Mouse (Mus musculus) MEL (cell line): ENCODE results near the gene Rps6ka3.

Experiments used
- CTCF ChIP-seq, 3 experiments: IDR thresholded peaks in 2 of 3; conservative IDR thresholded peaks in 1 of 3; 2 replicates each; pipeline ENCODE4 v1.5.1; 2011 to 2012; ENCODE audit warnings: low read length in 3 of 3, low read depth in 2 of 3, mild to moderate bottlenecking in 2 of 3, improper control_type of control experiment in 1 of 3, inconsistent platforms in 1 of 3, mixed read lengths in 1 of 3, moderate library complexity in 1 of 3; ENCODE audit not compliant: control insufficient read depth in 1 of 3, insufficient read depth in 1 of 3, poor library complexity in 1 of 3, severe bottlenecking in 1 of 3
- ELF1 ChIP-seq: IDR thresholded peaks from 2 replicates; pipeline ENCODE4 v1.6.1; 2014; ENCODE audit warnings: low read depth, mild to moderate bottlenecking, inconsistent platforms, low read length, improper control_type of control experiment, moderate library complexity
- EP300 ChIP-seq, 2 experiments: IDR thresholded peaks; 2 replicates each; pipeline ENCODE4 v1.6.1; 2011; ENCODE audit warnings: improper control_type of control experiment in 2 of 2, low read length in 2 of 2, low read depth in 1 of 2, mild to moderate bottlenecking in 1 of 2
- GATA1 ChIP-seq: IDR thresholded peaks from 2 replicates; pipeline ENCODE4 v1.6.1; 2011; ENCODE audit warnings: low read depth, low read length, improper control_type of control experiment
- MAX ChIP-seq: IDR thresholded peaks from 2 replicates; pipeline ENCODE4 v1.6.1; 2011; ENCODE audit warnings: low read length, improper control_type of control experiment
- MYC ChIP-seq: IDR thresholded peaks from 2 replicates; pipeline ENCODE4 v1.6.1; 2011; ENCODE audit warnings: low read depth, mild to moderate bottlenecking, low read length, improper control_type of control experiment, moderate library complexity
- POLR2A ChIP-seq, 2 experiments: IDR thresholded peaks; 2 replicates each; pipeline ENCODE4 v1.6.1; 2011 to 2012; ENCODE audit warnings: low read length in 2 of 2, mild to moderate bottlenecking in 2 of 2, control low read depth in 1 of 2, improper control_type of control experiment in 1 of 2, low read depth in 1 of 2, moderate library complexity in 1 of 2; ENCODE audit not compliant: control insufficient read depth in 1 of 2, insufficient read depth in 1 of 2, poor library complexity in 1 of 2
- RAD21 ChIP-seq: IDR thresholded peaks from 2 replicates; pipeline ENCODE4 v1.6.1; 2011; ENCODE audit warnings: mild to moderate bottlenecking, low read depth, low read length, improper control_type of control experiment
- SIN3A ChIP-seq: IDR thresholded peaks from 2 replicates; pipeline ENCODE4 v1.6.1; 2012; ENCODE audit warnings: low read length, improper control_type of control experiment, inconsistent platforms
- TAL1 ChIP-seq: IDR thresholded peaks from 2 replicates; pipeline ENCODE4 v1.6.1; 2012; ENCODE audit warnings: mild to moderate bottlenecking, inconsistent platforms, low read length, moderate library complexity, mixed read lengths
- USF1 ChIP-seq: IDR thresholded peaks from 2 replicates; pipeline ENCODE4 v1.6.1; 2014; ENCODE audit warnings: low read depth, mild to moderate bottlenecking, inconsistent platforms, low read length, improper control_type of control experiment, moderate library complexity
- USF2 ChIP-seq, 2 experiments: IDR thresholded peaks; 2 replicates each; pipeline ENCODE4 v1.6.1; 2011 to 2012; ENCODE audit warnings: improper control_type of control experiment in 2 of 2, low read length in 2 of 2, borderline replicate concordance in 1 of 2, inconsistent platforms in 1 of 2, low read depth in 1 of 2, mild to moderate bottlenecking in 1 of 2; ENCODE audit not compliant: insufficient read depth in 1 of 2
- ZNF384 ChIP-seq: IDR thresholded peaks from 2 replicates; pipeline ENCODE4 v1.6.1; 2012; ENCODE audit warnings: low read depth, mild to moderate bottlenecking, inconsistent platforms, low read length, improper control_type of control experiment

- TF ChIP-seq ELF1 (no peak), CTCF (IDR thresholded peaks at IDR 0.05 in 2 of 3, conservative IDR thresholded peaks at IDR 0.05 in 1 of 3; ENCODE audit: control insufficient read depth in 1 of 3, insufficient read depth in 1 of 3, low read depth in 2 of 3, low read length in 3 of 3, poor library complexity in 1 of 3, severe bottlenecking in 1 of 3) (no peak), RAD21 (no peak), USF1 (no peak), ZNF384 (no peak), USF2 (IDR thresholded peaks at IDR 0.05; ENCODE audit: borderline replicate concordance in 1 of 2, insufficient read depth in 1 of 2, low read depth in 1 of 2, low read length in 2 of 2) (no peak), POLR2A (IDR thresholded peaks at IDR 0.05; ENCODE audit: control insufficient read depth in 1 of 2, insufficient read depth in 1 of 2, low read depth in 1 of 2, low read length in 2 of 2, poor library complexity in 1 of 2) (no peak), SIN3A (no peak), GATA1 (no peak), MAX (no peak), EP300 (IDR thresholded peaks at IDR 0.05; ENCODE audit: low read depth in 1 of 2, low read length in 2 of 2) (no peak), TAL1 (no peak), MYC (no peak)
These were observed 931 bp downstream of the Rps6ka3 start for GRCm38 (mm10) chrX:159210892-159211583.
